11 mouse cellular contexts compared by ENCODE assay signal in genomic region chr5:75829850-75830625, GRCm38 (mm10).
DNase-seq lines count a peak whose midpoint lies in the region; ATAC-seq and TF ChIP-seq lines count a peak whose summit lies in the region.
"Had no signal": no experiment of that assay in that cellular context is flagged by ENCODE, and none has a peak within 500 bp of the region (broad histone marks: within the 10 kb centered on the region; RNA-seq: fewer than 3 reads in every experiment).

No protein-coding gene starts in this region.

- 29% methylated on average over 6 of the region's 6 CpGs for WGBS in lung, embryonic 15.5 days
- 33% methylated on average over 6 of the region's 6 CpGs for WGBS in intestine, embryonic 15.5 days
- 30% methylated on average over 6 of the region's 6 CpGs for WGBS in thymus, adult 2 months

- no peak overlapping the region for H3K27ac ChIP-seq in lung, embryonic 15.5 days
- H3K27ac ChIP-seq in intestine, embryonic 15.5 days, result 0 out of 2 replicates have a peak overlapping the region, but pooled peaks have one; percentile 11
- no peak overlapping the region for H3K27ac ChIP-seq in thymus, adult 2 months (ENCODE audit: control insufficient read depth, insufficient read depth, low read length)
- H3K27ac ChIP-seq: embryonic facial prominence, embryonic 13.5 days; hindbrain, embryonic 15.5 days had no signal

- no peak for TF ChIP-seq CTCF in thymus, adult 2 months (IDR thresholded peaks at IDR 0.05; ENCODE audit: borderline replicate concordance, control insufficient read depth, extremely low read depth, insufficient read depth, low read length, poor library complexity)

- ATAC-seq in lung, embryonic 15.5 days (ENCODE audit: borderline replicate concordance, extremely low read depth, low FRiP score, low TSS enrichment), result peak; percentile 65
- ATAC-seq in intestine, embryonic 15.5 days, result peak; percentile 83

- H3K4me3 ChIP-seq in lung, embryonic 15.5 days, result no peak overlapping the region
- H3K4me3 ChIP-seq in intestine, embryonic 15.5 days (replicated peaks), result no peak overlapping the region
- no peak overlapping the region for H3K4me3 ChIP-seq in thymus, adult 2 months (ENCODE audit: control insufficient read depth, insufficient read depth, low read length)
- H3K4me3 ChIP-seq: embryonic facial prominence, embryonic 13.5 days; hindbrain, embryonic 15.5 days had no signal

- H3K9ac ChIP-seq in lung, embryonic 15.5 days, result no peak overlapping the region
- H3K9ac ChIP-seq in intestine, embryonic 15.5 days, result no peak overlapping the region
- H3K9ac ChIP-seq: embryonic facial prominence, embryonic 13.5 days; hindbrain, embryonic 15.5 days had no signal

- H3K4me1 ChIP-seq in lung, embryonic 15.5 days, result peaks cover 33% of the 10 kb centered on the region
- H3K4me1 ChIP-seq in intestine, embryonic 15.5 days (replicated peaks), result peaks cover 11% of the 10 kb centered on the region; the same call in 1 of the 2 replicates
- H3K4me1 ChIP-seq in thymus, adult 2 months (replicated peaks; ENCODE audit: control insufficient read depth, insufficient read depth, low read length), result peaks cover 16% of the 10 kb centered on the region

- no peaks in the 10 kb centered on the region for H3K36me3 ChIP-seq in lung, embryonic 15.5 days
- no peaks in the 10 kb centered on the region for H3K36me3 ChIP-seq in intestine, embryonic 15.5 days
- H3K36me3 ChIP-seq in thymus, adult 2 months (ENCODE audit: control insufficient read depth, insufficient read depth, low read length), result no peaks in the 10 kb centered on the region
- H3K36me3 ChIP-seq: embryonic facial prominence, embryonic 13.5 days; hindbrain, embryonic 15.5 days had no signal

- H3K9me3 ChIP-seq in lung, embryonic 15.5 days, result no peaks in the 10 kb centered on the region
- no peaks in the 10 kb centered on the region for H3K9me3 ChIP-seq in intestine, embryonic 15.5 days
- H3K9me3 ChIP-seq: embryonic facial prominence, embryonic 13.5 days; hindbrain, embryonic 15.5 days had no signal

- TF ChIP-seq POLR2A in thymus, adult 2 months (IDR thresholded peaks at IDR 0.05; ENCODE audit: control insufficient read depth, extremely low read depth, insufficient read depth, low read length, poor library complexity), result no peak

- no peaks in the 10 kb centered on the region for H3K27me3 ChIP-seq in lung, embryonic 15.5 days
- H3K27me3 ChIP-seq in intestine, embryonic 15.5 days (replicated peaks), result no peaks in the 10 kb centered on the region
- H3K27me3 ChIP-seq in thymus, adult 2 months (ENCODE audit: control insufficient read depth, insufficient read depth, low read length), result no peaks in the 10 kb centered on the region
- H3K27me3 ChIP-seq: hindbrain, embryonic 15.5 days had no signal

- no peak overlapping the region for H3K4me2 ChIP-seq in lung, embryonic 15.5 days
- no peak overlapping the region for H3K4me2 ChIP-seq in intestine, embryonic 15.5 days (replicated peaks)
- H3K4me2 ChIP-seq: embryonic facial prominence, embryonic 13.5 days; hindbrain, embryonic 15.5 days had no signal

- DNase-seq in cerebellum, postnatal 10 days, result peak; percentile 34 to 36
- DNase-seq in cerebellum, adult 8-10 months, result no peak
- DNase-seq in lung, postnatal 4 days, result no peak
- DNase-seq in thymus, adult 2 months, result peak; percentile 31
- no peak for DNase-seq in left cerebral cortex, adult 9 months (ENCODE audit: low spot score in 2 of 2)
- DNase-seq in layer of hippocampus, adult 11-12 months (ENCODE audit: low spot score), result no peak
- DNase-seq: right cerebral cortex, adult 18-20 months had no signal

Comparison
In these comparisons a context has a peak if more than half of its experiments do, and no peak if none do; other contexts are left out.
1. DNase-seq: peak in cerebellum, postnatal 10 days (2 of 2) and thymus, adult 2 months (single experiment); none in cerebellum, adult 8-10 months (single experiment), lung, postnatal 4 days (0 of 2), left cerebral cortex, adult 9 months (0 of 2) and layer of hippocampus, adult 11-12 months (single experiment).